Mouse (Mus musculus): Measurements from ENCODE around the gene Sdr42e1.

- TF ChIP-seq CTCF (IDR thresholded peaks at IDR 0.05) (peak; percentile 14; the same call in 1 of the 2 replicates), EP300 (IDR thresholded peaks at IDR 0.05; ENCODE audit: insufficient read depth, low read depth, low read length) (no peak)
Observed at GRCm38 (mm10) chr8:117658990-117659389, 14.5 kb downstream of the Sdr42e1 start.

Data from heart, adult 2 months (tissue).